Mouse (Mus musculus): ENCODE results near the gene Pum3. TPM values are rescaled to one million over a fixed set of nuclear protein-coding genes. Genes with fewer than 3 reads are reported as not detected.
"Not testable (repeated sequence)": the region's sequence is repeated elsewhere in the genome, so short reads cannot be mapped to it uniquely, and the experiment has no call there.

Pum3 gene
- polyA plus RNA-seq, 1 experiment from 2014 or later, result 55.8 TPM

DNA sequence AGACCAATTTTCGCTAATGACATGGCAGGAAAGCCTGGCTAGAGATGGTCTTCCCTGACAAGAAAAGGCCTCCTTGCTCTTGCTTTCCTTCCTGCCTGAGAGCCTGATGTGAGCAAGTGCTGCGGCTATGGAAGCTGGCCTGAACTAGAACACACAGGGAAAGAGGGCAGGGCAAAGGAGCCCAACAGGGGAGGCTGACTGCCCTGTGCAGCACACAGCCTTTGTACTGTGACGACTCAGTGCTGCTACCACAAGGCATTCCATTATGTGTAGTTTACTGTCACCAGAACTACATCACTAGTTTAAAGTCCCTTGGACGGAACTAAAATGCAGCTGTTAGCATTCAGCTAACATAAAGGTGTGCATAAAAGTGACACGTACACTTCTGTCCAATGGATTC is 32.4 kb downstream of the Pum3 start:
- no peak overlapping the region for H3K4me3 ChIP-seq (ENCODE audit: low read depth, low read length)
- 79% methylated on average over 5 of the region's 5 CpGs for WGBS
- no peak overlapping the region for H3K4me2 ChIP-seq (ENCODE audit: low read length)
- H3K36me3 ChIP-seq (ENCODE audit: control insufficient read depth, insufficient read depth, low read length), result peaks cover 39% of the 10 kb centered on the region
- no peak overlapping the region for H3K9ac ChIP-seq (ENCODE audit: low read depth, low read length)
- H3K27ac ChIP-seq (ENCODE audit: low read length), result no peak overlapping the region
- H3K9me3 ChIP-seq (replicated peaks; ENCODE audit: control insufficient read depth, low read length, poor library complexity, severe bottlenecking), result no peaks in the 10 kb centered on the region
- ATAC-seq, result no peak
- H3K4me1 ChIP-seq (ENCODE audit: control insufficient read depth, insufficient read depth, low read length), result no peaks in the 10 kb centered on the region
- no peaks in the 10 kb centered on the region for H3K27me3 ChIP-seq (ENCODE audit: control insufficient read depth, insufficient read depth, low read depth, low read length)

GRCm38 (mm10) chr19:27396719-27397118 is 32.9 kb downstream of the Pum3 start:
- Histone ChIP-seq H3K4me1 (ENCODE audit: control insufficient read depth, insufficient read depth, low read length) (no peaks in the 10 kb centered on the region), H3K4me3 (ENCODE audit: low read depth, low read length) (no peak overlapping the region), H3K36me3 (ENCODE audit: control insufficient read depth, insufficient read depth, low read length) (peaks cover 37% of the 10 kb centered on the region), H3K4me2 (ENCODE audit: low read length) (no peak overlapping the region), H3K27ac (ENCODE audit: low read length) (no peak overlapping the region), H3K9ac (ENCODE audit: low read depth, low read length) (no peak overlapping the region), H3K9me3 (replicated peaks; ENCODE audit: control insufficient read depth, low read length, poor library complexity, severe bottlenecking) (no peaks in the 10 kb centered on the region), H3K27me3 (ENCODE audit: control insufficient read depth, insufficient read depth, low read depth, low read length) (no peaks in the 10 kb centered on the region)
- ATAC-seq, result no peak
- WGBS, result 54% methylated on average over 2 of the region's 2 CpGs

GRCm38 (mm10) chr19:27395936-27396335 is 33.7 kb downstream of the Pum3 start:
- peaks cover 35% of the 10 kb centered on the region for H3K36me3 ChIP-seq (ENCODE audit: control insufficient read depth, insufficient read depth, low read length)
- no peak overlapping the region for H3K4me3 ChIP-seq (ENCODE audit: low read depth, low read length)
- no peaks in the 10 kb centered on the region for H3K4me1 ChIP-seq (ENCODE audit: control insufficient read depth, insufficient read depth, low read length)
- 91% methylated on average over 5 of the region's 5 CpGs for WGBS
- no peak for ATAC-seq
- no peak overlapping the region for H3K9ac ChIP-seq (ENCODE audit: low read depth, low read length)
- H3K27ac ChIP-seq (ENCODE audit: low read length), result no peak overlapping the region
- no peaks in the 10 kb centered on the region for H3K9me3 ChIP-seq (replicated peaks; ENCODE audit: control insufficient read depth, low read length, poor library complexity, severe bottlenecking)
- H3K27me3 ChIP-seq (ENCODE audit: control insufficient read depth, insufficient read depth, low read depth, low read length), result no peaks in the 10 kb centered on the region
- no peak overlapping the region for H3K4me2 ChIP-seq (ENCODE audit: low read length)

- no peak for ATAC-seq
Measured at GRCm38 (mm10) chr19:27395481-27395880, 34.1 kb downstream of the Pum3 start.

DNA sequence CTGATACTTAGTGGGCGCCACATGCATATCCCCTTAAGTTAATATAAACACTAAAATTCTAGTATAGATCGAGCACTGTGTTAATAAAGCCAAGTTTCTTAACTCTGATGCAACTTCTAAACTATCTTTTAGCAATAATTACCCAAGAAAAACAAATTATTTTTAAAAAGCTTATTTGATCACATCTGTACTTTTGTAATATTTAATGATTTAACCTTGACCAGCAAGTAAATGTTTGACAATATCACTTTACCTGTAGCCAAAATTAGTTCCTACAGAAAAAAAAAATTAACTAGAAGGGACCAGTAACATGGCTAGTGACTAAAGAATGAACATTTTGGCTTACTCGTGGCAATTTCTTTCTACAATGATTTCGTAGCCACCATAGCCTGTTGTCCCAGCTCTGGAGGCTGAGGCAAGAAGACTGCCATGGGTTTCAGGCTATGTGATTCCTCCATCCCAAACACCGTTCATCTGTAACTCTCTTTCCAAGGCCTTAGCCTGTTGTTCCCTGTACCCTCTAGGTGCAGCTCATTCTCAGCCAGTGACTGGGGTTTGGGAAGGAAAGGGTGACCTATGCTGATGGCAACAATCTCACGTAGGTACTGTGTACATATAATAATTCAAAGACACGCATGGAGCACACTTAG is 35.2 kb downstream of the Pum3 start:
- WGBS, result 95% methylated on average over 7 of the region's 7 CpGs
- Histone ChIP-seq H3K4me2 (ENCODE audit: low read length) (no peak overlapping the region), H3K4me3 (ENCODE audit: low read depth, low read length) (no peak overlapping the region), H3K27ac (ENCODE audit: low read length) (no peak overlapping the region), H3K9ac (ENCODE audit: low read depth, low read length) (no peak overlapping the region), H3K9me3 (replicated peaks; ENCODE audit: control insufficient read depth, low read length, poor library complexity, severe bottlenecking) (no peaks in the 10 kb centered on the region), H3K27me3 (ENCODE audit: control insufficient read depth, insufficient read depth, low read depth, low read length) (no peaks in the 10 kb centered on the region), H3K36me3 (ENCODE audit: control insufficient read depth, insufficient read depth, low read length) (peaks cover 40% of the 10 kb centered on the region), H3K4me1 (ENCODE audit: control insufficient read depth, insufficient read depth, low read length) (no peaks in the 10 kb centered on the region)
- no peak for ATAC-seq

More at GRCm38 (mm10) chr19:27395481-27395880, 34.1 kb downstream of the Pum3 start:
- Histone ChIP-seq H3K9ac (ENCODE audit: low read depth, low read length) (no peak overlapping the region), H3K9me3 (replicated peaks; ENCODE audit: control insufficient read depth, low read length, poor library complexity, severe bottlenecking) (no peaks in the 10 kb centered on the region), H3K36me3 (ENCODE audit: control insufficient read depth, insufficient read depth, low read length) (peaks cover 35% of the 10 kb centered on the region), H3K27me3 (ENCODE audit: control insufficient read depth, insufficient read depth, low read depth, low read length) (no peaks in the 10 kb centered on the region), H3K27ac (ENCODE audit: low read length) (no peak overlapping the region), H3K4me2 (ENCODE audit: low read length) (no peak overlapping the region), H3K4me3 (ENCODE audit: low read depth, low read length) (no peak overlapping the region), H3K4me1 (ENCODE audit: control insufficient read depth, insufficient read depth, low read length) (no peaks in the 10 kb centered on the region)
- 88% methylated on average over 8 of the region's 8 CpGs for WGBS

DNA sequence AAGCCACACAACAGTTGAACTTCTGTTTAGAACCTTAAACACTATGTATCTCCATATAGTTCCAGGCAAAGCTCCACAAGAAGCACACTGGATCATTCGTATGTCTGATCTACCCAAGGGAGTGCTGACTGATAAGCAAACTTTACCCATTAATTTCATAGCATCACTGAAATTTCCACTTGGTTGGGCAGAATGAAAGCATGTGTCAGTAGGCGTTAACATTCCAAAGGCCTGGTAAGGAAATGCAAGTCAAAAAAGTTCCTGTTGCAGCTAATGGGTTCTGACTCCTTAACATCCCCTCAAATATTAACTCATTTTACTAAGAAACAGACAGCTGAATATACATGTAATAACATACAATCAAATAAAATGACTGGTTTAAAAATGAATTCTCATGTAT is 37.2 kb downstream of the Pum3 start:
- 90% methylated on average over 2 of the region's 2 CpGs for WGBS
- Histone ChIP-seq H3K27me3 (ENCODE audit: control insufficient read depth, insufficient read depth, low read depth, low read length) (no peaks in the 10 kb centered on the region), H3K9me3 (replicated peaks; ENCODE audit: control insufficient read depth, low read length, poor library complexity, severe bottlenecking) (no peaks in the 10 kb centered on the region), H3K4me2 (ENCODE audit: low read length) (no peak overlapping the region), H3K36me3 (ENCODE audit: control insufficient read depth, insufficient read depth, low read length) (peaks cover 25% of the 10 kb centered on the region), H3K4me3 (ENCODE audit: low read depth, low read length) (no peak overlapping the region), H3K4me1 (ENCODE audit: control insufficient read depth, insufficient read depth, low read length) (no peaks in the 10 kb centered on the region), H3K9ac (ENCODE audit: low read depth, low read length) (no peak overlapping the region), H3K27ac (ENCODE audit: low read length) (no peak overlapping the region)
- no peak for ATAC-seq

DNA sequence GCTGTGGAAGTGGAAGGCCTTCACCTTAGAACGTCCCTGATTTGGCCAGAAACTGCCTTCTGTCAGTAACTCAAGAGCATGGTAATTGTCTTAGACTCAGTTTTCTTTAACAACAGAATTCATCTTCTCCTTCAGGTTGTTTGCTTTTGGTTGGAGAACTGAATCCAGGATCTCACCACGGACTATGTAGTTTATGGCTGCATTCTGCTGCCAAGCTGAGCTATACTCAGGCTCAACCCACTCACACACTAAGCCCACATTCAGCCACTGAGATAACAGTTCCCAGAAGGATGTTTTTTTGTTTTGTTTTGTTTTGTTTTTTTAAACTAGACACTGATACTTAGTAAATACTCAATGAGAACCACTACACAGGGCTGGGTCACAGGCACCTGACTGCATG is 38.3 kb downstream of the Pum3 start:
- no peak overlapping the region for H3K27ac ChIP-seq (ENCODE audit: low read length)
- no peaks in the 10 kb centered on the region for H3K27me3 ChIP-seq (ENCODE audit: control insufficient read depth, insufficient read depth, low read depth, low read length)
- H3K4me3 ChIP-seq (ENCODE audit: low read depth, low read length), result no peak overlapping the region
- 96% methylated on average over 2 of the region's 2 CpGs for WGBS
- no peak for ATAC-seq
- no peak overlapping the region for H3K4me2 ChIP-seq (ENCODE audit: low read length)
- no peaks in the 10 kb centered on the region for H3K9me3 ChIP-seq (replicated peaks; ENCODE audit: control insufficient read depth, low read length, poor library complexity, severe bottlenecking)
- peaks cover 23% of the 10 kb centered on the region for H3K36me3 ChIP-seq (ENCODE audit: control insufficient read depth, insufficient read depth, low read length)
- no peaks in the 10 kb centered on the region for H3K4me1 ChIP-seq (ENCODE audit: control insufficient read depth, insufficient read depth, low read length)
- no peak overlapping the region for H3K9ac ChIP-seq (ENCODE audit: low read depth, low read length)

- not testable (repeated sequence) for ATAC-seq
- H3K36me3 ChIP-seq (ENCODE audit: control insufficient read depth, insufficient read depth, low read length), result peaks cover 20% of the 10 kb centered on the region
Measured at GRCm38 (mm10) chr19:27389566-27389965, 40.1 kb downstream of the Pum3 start.

DNA sequence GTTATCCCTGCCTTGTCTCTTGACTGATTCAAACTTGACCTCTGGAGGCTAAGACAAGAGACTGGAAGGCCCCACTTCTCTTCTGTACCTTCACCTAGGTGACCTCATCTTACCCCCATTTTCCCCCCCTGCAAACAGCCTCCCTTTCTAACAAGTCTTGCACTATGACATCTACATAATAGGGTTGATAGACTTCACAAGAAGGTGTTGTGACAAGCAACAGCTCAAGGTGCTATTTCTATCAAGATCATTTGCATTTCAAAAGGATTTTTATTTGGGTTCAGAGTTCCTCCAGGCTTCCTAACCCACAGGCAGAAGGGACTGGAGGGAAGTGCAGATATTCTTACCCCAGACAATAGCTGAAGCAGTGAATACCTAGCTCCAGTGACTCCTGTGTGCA is 44.3 kb downstream of the Pum3 start:
- no peak overlapping the region for H3K27ac ChIP-seq (ENCODE audit: low read length)
- H3K36me3 ChIP-seq (ENCODE audit: control insufficient read depth, insufficient read depth, low read length), result peaks cover 11% of the 10 kb centered on the region
- H3K4me2 ChIP-seq (ENCODE audit: low read length), result no peak overlapping the region
- H3K9me3 ChIP-seq (replicated peaks; ENCODE audit: control insufficient read depth, low read length, poor library complexity, severe bottlenecking), result no peaks in the 10 kb centered on the region
- no peaks in the 10 kb centered on the region for H3K27me3 ChIP-seq (ENCODE audit: control insufficient read depth, insufficient read depth, low read depth, low read length)
- ATAC-seq, result no peak
- H3K4me1 ChIP-seq (ENCODE audit: control insufficient read depth, insufficient read depth, low read length), result no peaks in the 10 kb centered on the region
- H3K9ac ChIP-seq (ENCODE audit: low read depth, low read length), result no peak overlapping the region
- H3K4me3 ChIP-seq (ENCODE audit: low read depth, low read length), result no peak overlapping the region

More at GRCm38 (mm10) chr19:27389566-27389965, 40.1 kb downstream of the Pum3 start:
- not testable (repeated sequence) for H3K4me2 ChIP-seq (ENCODE audit: low read length); H3K27ac ChIP-seq (ENCODE audit: low read length); H3K27me3 ChIP-seq (ENCODE audit: control insufficient read depth, insufficient read depth, low read depth, low read length); H3K9me3 ChIP-seq (replicated peaks; ENCODE audit: control insufficient read depth, low read length, poor library complexity, severe bottlenecking); H3K4me1 ChIP-seq (ENCODE audit: control insufficient read depth, insufficient read depth, low read length); H3K9ac ChIP-seq (ENCODE audit: low read depth, low read length); H3K4me3 ChIP-seq (ENCODE audit: low read depth, low read length)
- WGBS, result 95% methylated on average over 4 of the region's 4 CpGs

Data from midbrain, embryonic 16.5 days (tissue).